14 mouse cellular contexts compared by ENCODE assay signal in the genomic region with DNA sequence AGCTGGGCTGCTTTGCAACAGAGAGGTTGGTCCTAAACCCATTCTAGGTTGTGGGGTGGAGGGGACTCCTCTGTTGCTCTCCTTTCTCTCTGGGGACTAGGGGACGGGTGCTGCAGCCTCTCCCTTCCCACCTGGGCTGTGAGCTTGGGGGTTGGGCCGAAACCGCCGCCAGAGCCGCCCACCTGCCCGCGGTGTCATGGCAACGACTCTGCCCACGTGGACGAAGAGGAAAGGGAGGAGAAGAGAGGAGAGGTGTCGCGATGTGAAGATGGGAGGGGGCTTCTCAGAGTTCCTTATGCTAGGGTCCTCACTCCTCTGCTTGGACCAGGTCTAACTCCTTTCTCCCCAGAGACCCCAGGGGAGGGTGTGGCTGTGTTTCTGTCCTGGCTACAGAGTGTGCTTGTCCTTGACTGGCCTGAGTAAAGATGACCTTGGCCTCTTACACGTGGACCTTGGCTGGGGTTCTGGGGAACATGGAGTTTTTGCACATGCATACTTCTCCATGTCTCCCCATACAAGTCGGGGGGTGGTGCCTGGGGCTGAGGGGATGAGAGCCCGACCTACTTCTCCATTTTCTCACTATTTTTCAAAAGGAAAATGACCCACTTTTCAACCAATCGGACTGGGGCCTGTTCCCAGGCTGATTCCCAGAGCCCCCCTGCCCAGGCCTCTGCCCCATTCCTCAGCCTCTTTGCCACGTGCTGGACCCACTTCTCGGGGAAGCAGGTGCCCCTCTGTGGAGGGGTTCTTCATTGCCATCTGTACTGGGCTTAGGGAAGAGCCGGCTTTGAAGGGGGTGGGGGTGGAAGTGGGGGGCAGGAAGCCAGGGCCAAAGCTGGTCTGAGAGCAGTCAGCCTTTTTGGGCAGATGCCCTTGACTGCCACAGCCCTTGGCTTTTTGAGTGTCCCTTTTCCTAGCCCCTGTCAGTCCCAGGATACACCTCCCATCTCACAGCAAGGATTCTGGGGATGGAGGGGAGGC. TPM values are rescaled to one million over a fixed set of nuclear protein-coding genes. Genes with fewer than 3 reads are reported as not detected.
DNase-seq lines count a peak whose midpoint lies in the region; ATAC-seq and TF ChIP-seq lines count a peak whose summit lies in the region.
"Had no signal": no experiment of that assay in that cellular context is flagged by ENCODE, and none has a peak within 500 bp of the region (broad histone marks: within the 10 kb centered on the region; RNA-seq: fewer than 3 reads in every experiment).

No protein-coding gene starts in this region.

- peak; percentile 28 for ATAC-seq in frontal cortex, adult (ENCODE audit: low TSS enrichment)
- ATAC-seq in forebrain, embryonic 15.5 days (replicated peaks), result peak; percentile 46; the same call in 1 of the 2 replicates
- peak; percentile 72 for ATAC-seq in midbrain, postnatal 0 days (ENCODE audit: low FRiP score)

- no peak for DNase-seq in frontal cortex, postnatal 25 days (ENCODE audit: low spot score in 2 of 2)
- DNase-seq in R1 (ENCODE audit: low read depth, low spot score), result peak; percentile 82
- peak; percentile 53 for DNase-seq in midbrain, postnatal 0 days (ENCODE audit: low spot score)
- DNase-seq in thymus, adult 2 months, result no peak
- no peak for DNase-seq in yolk sac, embryonic 10.5 days (ENCODE audit: low spot score)
- DNase-seq in embryo, embryonic 10 days (ENCODE audit: low spot score), result no peak
- DNase-seq: B cell, adult 2 months; gastrocnemius, postnatal 10 days had no signal

- TF ChIP-seq POLR2A in thymus, adult 2 months (IDR thresholded peaks at IDR 0.05; ENCODE audit: control insufficient read depth, extremely low read depth, insufficient read depth, low read length, poor library complexity), result no peak

- 13% methylated on average over 19 of the region's 19 CpGs for WGBS in forebrain, embryonic 15.5 days
- WGBS in midbrain, postnatal 0 days, result 10% methylated on average over 19 of the region's 19 CpGs
- 12% methylated on average over 19 of the region's 19 CpGs for WGBS in thymus, adult 2 months

- H3K36me3 ChIP-seq in forebrain, embryonic 15.5 days, result no peaks in the 10 kb centered on the region
- no peaks in the 10 kb centered on the region for H3K36me3 ChIP-seq in midbrain, postnatal 0 days (ENCODE audit: insufficient read depth, low read length)
- H3K36me3 ChIP-seq in thymus, adult 2 months (ENCODE audit: control insufficient read depth, insufficient read depth, low read length), result no peaks in the 10 kb centered on the region
- H3K36me3 ChIP-seq: embryonic facial prominence, embryonic 10.5 days; liver, embryonic 15.5 days had no signal

- H3K27ac ChIP-seq in forebrain, embryonic 15.5 days (replicated peaks), result no peak overlapping the region
- peak overlapping the region; percentile 47 for H3K27ac ChIP-seq in midbrain, postnatal 0 days (ENCODE audit: low read depth, low read length)
- no peak overlapping the region for H3K27ac ChIP-seq in thymus, adult 2 months (ENCODE audit: control insufficient read depth, insufficient read depth, low read length)
- H3K27ac ChIP-seq: embryonic facial prominence, embryonic 10.5 days; liver, embryonic 15.5 days had no signal

- H3K4me3 ChIP-seq in forebrain, embryonic 15.5 days, result no peak overlapping the region
- peak overlapping the region; percentile 18 for H3K4me3 ChIP-seq in midbrain, postnatal 0 days (ENCODE audit: low read depth, low read length)
- no peak overlapping the region for H3K4me3 ChIP-seq in thymus, adult 2 months (ENCODE audit: control insufficient read depth, insufficient read depth, low read length)
- H3K4me3 ChIP-seq: embryonic facial prominence, embryonic 10.5 days; liver, embryonic 15.5 days; myocyte had no signal

- no peaks in the 10 kb centered on the region for H3K9me3 ChIP-seq in forebrain, embryonic 15.5 days
- H3K9me3 ChIP-seq in midbrain, postnatal 0 days (ENCODE audit: low read length), result no peaks in the 10 kb centered on the region
- H3K9me3 ChIP-seq: embryonic facial prominence, embryonic 10.5 days; liver, embryonic 15.5 days had no signal

- TF ChIP-seq CTCF in midbrain, postnatal 0 days (IDR thresholded peaks at IDR 0.05), result no peak
- TF ChIP-seq CTCF in thymus, adult 2 months (IDR thresholded peaks at IDR 0.05; ENCODE audit: borderline replicate concordance, control insufficient read depth, extremely low read depth, insufficient read depth, low read length, poor library complexity), result no peak

- no peaks in the 10 kb centered on the region for H3K27me3 ChIP-seq in forebrain, embryonic 15.5 days
- H3K27me3 ChIP-seq in midbrain, postnatal 0 days (ENCODE audit: insufficient read depth, low read length), result no peaks in the 10 kb centered on the region
- no peaks in the 10 kb centered on the region for H3K27me3 ChIP-seq in thymus, adult 2 months (ENCODE audit: control insufficient read depth, insufficient read depth, low read length)

- peaks cover 15% of the 10 kb centered on the region for H3K4me1 ChIP-seq in forebrain, embryonic 15.5 days
- H3K4me1 ChIP-seq in midbrain, postnatal 0 days (ENCODE audit: insufficient read depth, low read length), result peaks cover 14% of the 10 kb centered on the region
- H3K4me1 ChIP-seq in thymus, adult 2 months (replicated peaks; ENCODE audit: control insufficient read depth, insufficient read depth, low read length), result 0 out of 2 replicates have a peak, but pooled peaks cover 6% of the 10 kb centered on the region
- H3K4me1 ChIP-seq: liver, embryonic 15.5 days had no signal

- H3K9ac ChIP-seq in forebrain, embryonic 15.5 days (replicated peaks), result no peak overlapping the region
- H3K9ac ChIP-seq in midbrain, postnatal 0 days (replicated peaks; ENCODE audit: low read length, poor library complexity, severe bottlenecking), result peak overlapping the region; percentile 42; the same call in 1 of the 2 replicates
- H3K9ac ChIP-seq: liver, embryonic 15.5 days had no signal

- H3K4me2 ChIP-seq in forebrain, embryonic 15.5 days (replicated peaks), result peak overlapping the region; percentile 5
- peak overlapping the region; percentile 44 for H3K4me2 ChIP-seq in midbrain, postnatal 0 days (ENCODE audit: low read depth, low read length, poor library complexity, severe bottlenecking)
- H3K4me2 ChIP-seq: liver, embryonic 15.5 days had no signal

RNA-seq across cellular contexts. Expression of a gene that starts 10.8 kb away (rescaled TPM):
- 11.6 and 12.5 TPM in 2 replicates for polyA plus RNA-seq in forebrain, embryonic 15.5 days (2015; fragmentation: Nextera tagmentation; extraction: Ambion mirVana)
- total RNA-seq in midbrain, postnatal 0 days (2014; rRNA removed), result 131 and 156 TPM in 2 replicates
- polyA plus RNA-seq in midbrain, postnatal 0 days (2015; fragmentation: Nextera tagmentation; extraction: Ambion mirVana), result 34.5 and 34.8 TPM in 2 replicates
- 2.6 and 3.6 TPM in 2 replicates for polyA plus RNA-seq in thymus, adult 2 months (2012; rRNA removed)
- total RNA-seq: hematopoietic stem cell, adult 5-6 weeks had no signal
- polyA plus RNA-seq: myocyte had no signal

RNA-seq across cellular contexts. Expression of a gene that starts 56.3 kb away (rescaled TPM):
- polyA plus RNA-seq in forebrain, embryonic 15.5 days (2015; fragmentation: Nextera tagmentation; extraction: Ambion mirVana), result 13.1 and 14.2 TPM in 2 replicates
- total RNA-seq in midbrain, postnatal 0 days (2014; rRNA removed), result 2.4 and 5.4 TPM in 2 replicates
- 12.8 and 14.0 TPM in 2 replicates for polyA plus RNA-seq in midbrain, postnatal 0 days (2015; fragmentation: Nextera tagmentation; extraction: Ambion mirVana)
- polyA plus RNA-seq in thymus, adult 2 months (2012; rRNA removed), result 11.3 and 11.9 TPM in 2 replicates

Comparison
In these comparisons a context has a peak if more than half of its experiments do, and no peak if none do; other contexts are left out.
1. DNase-seq: peak in R1 (single experiment) and midbrain, postnatal 0 days (single experiment); none in frontal cortex, postnatal 25 days (0 of 2), thymus, adult 2 months (single experiment), yolk sac, embryonic 10.5 days (single experiment) and embryo, embryonic 10 days (single experiment).
2. Peak in every context shown above with its lines, with median percentiles within 50 percentile points of each other: ATAC-seq.